Comparison of ENCODE assay signal across 28 mouse cellular contexts in genomic region chr17:26162736-26163135, GRCm38 (mm10). TPM values are rescaled to one million over a fixed set of nuclear protein-coding genes. Genes with fewer than 3 reads are reported as not detected.
A peak's percentile ranks its signal among the peaks of the same experiment; 100 is the strongest.
DNase-seq lines count a peak whose midpoint lies in the region; ATAC-seq and TF ChIP-seq lines count a peak whose summit lies in the region.
"Had no signal": no experiment of that assay in that cellular context is flagged by ENCODE, and none has a peak within 500 bp of the region (broad histone marks: within the 10 kb centered on the region; RNA-seq: fewer than 3 reads in every experiment).

No protein-coding gene starts in this region.

- DNase-seq in gastrocnemius, adult 2 months: no peak
- DNase-seq in gastrocnemius, adult 18-20 months (ENCODE audit: low spot score): no peak
- DNase-seq in heart, adult 9 months (ENCODE audit: low spot score in 2 of 2): no peak
- DNase-seq in heart, postnatal 0 days (ENCODE audit: low spot score): peak; percentile 53
- DNase-seq in heart, embryonic 10.5 days (ENCODE audit: low spot score): no peak
- DNase-seq in lung, postnatal 10 days: peak; percentile 19
- DNase-seq in lung, postnatal 25 days (ENCODE audit: low spot score): no peak
- DNase-seq: adrenal gland, adult 8-10 months; adrenal gland, postnatal 25 days; cerebellum, adult 11-12 months; cerebellum, adult 8-10 months; cerebellum, postnatal 10 days; cerebellum, postnatal 36 days; embryo, embryonic 11 days; gastrocnemius, postnatal 14 days; heart, adult 18-20 months; heart, postnatal 10 days had no signal

- no peak for TF ChIP-seq CTCF in gastrocnemius, adult 2 months (IDR thresholded peaks at IDR 0.05)
- TF ChIP-seq CTCF in heart, postnatal 0 days (IDR thresholded peaks at IDR 0.05; ENCODE audit: low read depth): no peak

- 0 out of 2 replicates have a peak overlapping the region, but pooled peaks have one; percentile 0 for H3K4me2 ChIP-seq in heart, embryonic 14.5 days (ENCODE audit: low read length)
- H3K4me2 ChIP-seq in heart, postnatal 0 days (ENCODE audit: low read depth, low read length): peak overlapping the region; percentile 7
- H3K4me2 ChIP-seq: embryonic facial prominence, embryonic 13.5 days; forebrain, embryonic 12.5 days; forebrain, embryonic 15.5 days; hindbrain, embryonic 12.5 days; hindbrain, embryonic 15.5 days had no signal

- intact Hi-C loops in gastrocnemius, adult 2 months (cut with DNase I): no loop called here

- H3K4me3 ChIP-seq in gastrocnemius, adult 2 months: no peak overlapping the region
- H3K4me3 ChIP-seq in heart, embryonic 14.5 days (ENCODE audit: control insufficient read depth in 1 of 2, insufficient read depth in 1 of 2, low read depth in 1 of 2, low read length in 2 of 2): no peak overlapping the region
- H3K4me3 ChIP-seq in heart, postnatal 0 days (ENCODE audit: low read depth, low read length): no peak overlapping the region
- no peak overlapping the region for H3K4me3 ChIP-seq in heart, embryonic 10.5 days
- H3K4me3 ChIP-seq: embryonic facial prominence, embryonic 10.5 days; embryonic facial prominence, embryonic 13.5 days; erythroblast, embryonic 14.5 days; forebrain, embryonic 12.5 days; forebrain, embryonic 15.5 days; hindbrain, embryonic 12.5 days; hindbrain, embryonic 15.5 days had no signal

- no peaks in the 10 kb centered on the region for H3K9me3 ChIP-seq in heart, embryonic 14.5 days (ENCODE audit: control insufficient read depth, low read length)
- H3K9me3 ChIP-seq in heart, postnatal 0 days (replicated peaks; ENCODE audit: control insufficient read depth, low read length): no peaks in the 10 kb centered on the region
- H3K9me3 ChIP-seq in heart, embryonic 10.5 days: no peaks in the 10 kb centered on the region
- H3K9me3 ChIP-seq: embryonic facial prominence, embryonic 10.5 days; embryonic facial prominence, embryonic 13.5 days; forebrain, embryonic 12.5 days; forebrain, embryonic 15.5 days; hindbrain, embryonic 12.5 days; hindbrain, embryonic 15.5 days had no signal

- no peak for ATAC-seq in heart, embryonic 14.5 days (ENCODE audit: insufficient number of reproducible peaks, insufficient read depth, low FRiP score, low read depth)
- no peak for ATAC-seq in heart, postnatal 0 days (ENCODE audit: insufficient read depth, low read depth)
- ATAC-seq: activated CD4-positive, CD25-positive, alpha-beta regulatory T cell, adult 4 months; forebrain, embryonic 15.5 days; intestine, postnatal 0 days had no signal

- WGBS in heart, embryonic 14.5 days: 83% methylated on average over 1 of the region's 1 CpGs
- WGBS in heart, postnatal 0 days: 76% methylated on average over 1 of the region's 1 CpGs
- WGBS in heart, embryonic 10.5 days: 100% methylated on average over 1 of the region's 1 CpGs

- peaks cover 0 to 11% of the 10 kb centered on the region in 2 experiments; a peak in 2 of 4 replicates for H3K4me1 ChIP-seq in heart, embryonic 14.5 days (ENCODE audit: control insufficient read depth in 2 of 2, insufficient read depth in 2 of 2, low read length in 2 of 2)
- no peaks in the 10 kb centered on the region for H3K4me1 ChIP-seq in heart, postnatal 0 days (ENCODE audit: control insufficient read depth, insufficient read depth)
- H3K4me1 ChIP-seq in heart, embryonic 10.5 days: no peaks in the 10 kb centered on the region
- H3K4me1 ChIP-seq: forebrain, embryonic 12.5 days; forebrain, embryonic 15.5 days; hindbrain, embryonic 12.5 days; hindbrain, embryonic 15.5 days had no signal

- TF ChIP-seq EP300 in heart, postnatal 0 days (IDR thresholded peaks at IDR 0.05; ENCODE audit: low read depth): peak; percentile 41; the same call in 1 of the 2 replicates

- peak overlapping the region; percentile 31; the same call in 1 of the 2 replicates for H3K27ac ChIP-seq in gastrocnemius, adult 2 months
- no peak overlapping the region; a peak in 1 of 4 replicates for H3K27ac ChIP-seq in heart, embryonic 14.5 days (replicated peaks in 1 of 2; ENCODE audit: control insufficient read depth in 1 of 2, insufficient read depth in 1 of 2, low read depth in 2 of 2, low read length in 2 of 2)
- peak overlapping the region; percentile 66 for H3K27ac ChIP-seq in heart, postnatal 0 days (ENCODE audit: low read depth)
- no peak overlapping the region for H3K27ac ChIP-seq in heart, embryonic 10.5 days
- H3K27ac ChIP-seq: embryonic facial prominence, embryonic 10.5 days; embryonic facial prominence, embryonic 13.5 days; forebrain, embryonic 12.5 days; forebrain, embryonic 15.5 days; hindbrain, embryonic 12.5 days; hindbrain, embryonic 15.5 days had no signal

- H3K27me3 ChIP-seq in heart, embryonic 14.5 days (ENCODE audit: control insufficient read depth, insufficient read depth, low read length): no peaks in the 10 kb centered on the region
- no peaks in the 10 kb centered on the region for H3K27me3 ChIP-seq in heart, postnatal 0 days (ENCODE audit: control insufficient read depth, insufficient read depth, low read length)
- H3K27me3 ChIP-seq in heart, embryonic 10.5 days (ENCODE audit: insufficient read depth, poor library complexity, severe bottlenecking): no peaks in the 10 kb centered on the region
- H3K27me3 ChIP-seq: embryonic facial prominence, embryonic 13.5 days; forebrain, embryonic 12.5 days; forebrain, embryonic 15.5 days; hindbrain, embryonic 12.5 days; hindbrain, embryonic 15.5 days had no signal

- no peak overlapping the region for H3K9ac ChIP-seq in heart, embryonic 14.5 days (ENCODE audit: low read length)
- H3K9ac ChIP-seq in heart, postnatal 0 days (replicated peaks; ENCODE audit: low read depth, low read length): no peak overlapping the region
- H3K9ac ChIP-seq: embryonic facial prominence, embryonic 13.5 days; forebrain, embryonic 12.5 days; forebrain, embryonic 15.5 days; hindbrain, embryonic 12.5 days; hindbrain, embryonic 15.5 days had no signal

- H3K36me3 ChIP-seq in heart, embryonic 14.5 days (ENCODE audit: control insufficient read depth, insufficient read depth, low read length): no peaks in the 10 kb centered on the region
- no peaks in the 10 kb centered on the region for H3K36me3 ChIP-seq in heart, postnatal 0 days (replicated peaks; ENCODE audit: control insufficient read depth, insufficient read depth, low read length)
- H3K36me3 ChIP-seq in heart, embryonic 10.5 days: peaks cover 8% of the 10 kb centered on the region; the same call in 1 of the 2 replicates
- H3K36me3 ChIP-seq: forebrain, embryonic 15.5 days; hindbrain, embryonic 12.5 days; hindbrain, embryonic 15.5 days had no signal

RNA-seq across cellular contexts. Expression of gene Axin1, which starts 24.2 kb away (rescaled TPM):
- total RNA-seq in gastrocnemius, adult 2 months (2021): 10 to 100 TPM; 15.9 TPM
- 10 to 100 TPM; 15.7 to 18.2 TPM for total RNA-seq in gastrocnemius, adult 18-20 months (2021)
- 10.9 and 11.9 TPM in 2 replicates for polyA plus RNA-seq in heart, embryonic 14.5 days (2014; fragmentation: Nextera tagmentation; extraction: Ambion mirVana)
- total RNA-seq in heart, postnatal 0 days (2014; rRNA removed; ENCODE audit: low replicate concordance): 15.9 and 21.2 TPM in 2 replicates
- 3.3 and 4.2 TPM in 2 replicates for polyA plus RNA-seq in heart, postnatal 0 days (2015; fragmentation: Nextera tagmentation; extraction: Ambion mirVana)
- 5.5 and 7.0 TPM in 2 replicates for polyA plus RNA-seq in heart, embryonic 10.5 days (2016; fragmentation: Nextera tagmentation; extraction: Ambion mirVana)

RNA-seq across cellular contexts. Expression of gene Pdia2, which starts 36.2 kb away (rescaled TPM):
- not detected for total RNA-seq in gastrocnemius, adult 2 months (2021)
- not detected for total RNA-seq in gastrocnemius, adult 18-20 months (2021)
- polyA plus RNA-seq in heart, embryonic 14.5 days (2014; fragmentation: Nextera tagmentation; extraction: Ambion mirVana): 0.20 and 0.38 TPM in 2 replicates
- total RNA-seq in heart, postnatal 0 days (2014; rRNA removed; ENCODE audit: low replicate concordance): 0.85 TPM in 1 of 2 replicates, not detected in the other
- 0.10 TPM in 1 of 2 replicates, not detected in the other for polyA plus RNA-seq in heart, postnatal 0 days (2015; fragmentation: Nextera tagmentation; extraction: Ambion mirVana)
- 2.0 and 2.4 TPM in 2 replicates for polyA plus RNA-seq in heart, embryonic 10.5 days (2016; fragmentation: Nextera tagmentation; extraction: Ambion mirVana)
- total RNA-seq: gastrocnemius, postnatal 14 days; heart, adult 18-20 months; heart, postnatal 10 days had no signal
- polyA plus RNA-seq: activated CD4-positive, CD25-positive, alpha-beta regulatory T cell, adult 4 months; forebrain, embryonic 15.5 days had no signal

RNA-seq across cellular contexts. Expression of gene Mrpl28, which starts 39.4 kb away (rescaled TPM):
- total RNA-seq in gastrocnemius, adult 2 months (2021): 10 to 100 TPM; 54.1 to 73.2 TPM
- total RNA-seq in gastrocnemius, adult 18-20 months (2021): 10 to 100 TPM; 57.4 to 66.2 TPM
- 224 and 237 TPM in 2 replicates for polyA plus RNA-seq in heart, embryonic 14.5 days (2014; fragmentation: Nextera tagmentation; extraction: Ambion mirVana)
- 213 and 275 TPM in 2 replicates for total RNA-seq in heart, postnatal 0 days (2014; rRNA removed; ENCODE audit: low replicate concordance)
- 222 and 226 TPM in 2 replicates for polyA plus RNA-seq in heart, postnatal 0 days (2015; fragmentation: Nextera tagmentation; extraction: Ambion mirVana)
- polyA plus RNA-seq in heart, embryonic 10.5 days (2016; fragmentation: Nextera tagmentation; extraction: Ambion mirVana): 273 and 284 TPM in 2 replicates

RNA-seq across cellular contexts. Expression of gene Rgs11, which starts 40.0 kb away (rescaled TPM):
- under 1 TPM; 0.33 to 0.54 TPM for total RNA-seq in gastrocnemius, adult 2 months (2021)
- under 1 TPM; 0.48 to 0.66 TPM for total RNA-seq in gastrocnemius, adult 18-20 months (2021)
- 6.1 and 6.8 TPM in 2 replicates for polyA plus RNA-seq in heart, embryonic 14.5 days (2014; fragmentation: Nextera tagmentation; extraction: Ambion mirVana)
- 1.5 and 6.4 TPM in 2 replicates for total RNA-seq in heart, postnatal 0 days (2014; rRNA removed; ENCODE audit: low replicate concordance)
- 1.2 and 1.5 TPM in 2 replicates for polyA plus RNA-seq in heart, postnatal 0 days (2015; fragmentation: Nextera tagmentation; extraction: Ambion mirVana)
- polyA plus RNA-seq in heart, embryonic 10.5 days (2016; fragmentation: Nextera tagmentation; extraction: Ambion mirVana): 4.2 and 5.3 TPM in 2 replicates

RNA-seq across cellular contexts. Expression of gene Arhgdig, which starts 44.9 kb away (rescaled TPM):
- under 1 TPM; 0.53 to 0.64 TPM for total RNA-seq in gastrocnemius, adult 2 months (2021)
- 1 to 10 TPM; 1.2 to 1.4 TPM for total RNA-seq in gastrocnemius, adult 18-20 months (2021)
- polyA plus RNA-seq in heart, embryonic 14.5 days (2014; fragmentation: Nextera tagmentation; extraction: Ambion mirVana): 5.4 and 6.9 TPM in 2 replicates
- 0.58 and 1.9 TPM in 2 replicates for total RNA-seq in heart, postnatal 0 days (2014; rRNA removed; ENCODE audit: low replicate concordance)
- polyA plus RNA-seq in heart, postnatal 0 days (2015; fragmentation: Nextera tagmentation; extraction: Ambion mirVana): 1.4 TPM in 2 replicates
- 8.2 and 10.0 TPM in 2 replicates for polyA plus RNA-seq in heart, embryonic 10.5 days (2016; fragmentation: Nextera tagmentation; extraction: Ambion mirVana)
- total RNA-seq: hematopoietic stem cell, adult 5-6 weeks had no signal
- polyA plus RNA-seq: activated CD4-positive, CD25-positive, alpha-beta regulatory T cell, adult 4 months had no signal

Comparison
In these comparisons a context has a peak if more than half of its experiments do, and no peak if none do; other contexts are left out.
1. DNase-seq: peak in heart, postnatal 0 days (single experiment) and lung, postnatal 10 days (single experiment); none in gastrocnemius, adult 2 months (single experiment), gastrocnemius, adult 18-20 months (single experiment), heart, adult 9 months (0 of 2), heart, embryonic 10.5 days (single experiment) and lung, postnatal 25 days (single experiment).
2. H3K27ac ChIP-seq: peak in gastrocnemius, adult 2 months (single experiment) and heart, postnatal 0 days (single experiment); none in heart, embryonic 14.5 days (0 of 2) and heart, embryonic 10.5 days (single experiment).